Mouse (Mus musculus): ENCODE results near the gene Lor.

Gene Lor

GRCm38 (mm10) chr3:92083042-92083441, at the start of gene Lor:
Lor (minus strand) TSS chr3:92083142.
- in situ Hi-C loops (cut with MboI; ENCODE audit: unreplicated experiment in 2 of 2): no loop called here

GRCm38 (mm10) chr3:92123847-92124246, 40.9 kb upstream of the Lor start, which contains the start of gene Prr9:
Prr9 (minus strand) TSS chr3:92123947.
- in situ Hi-C loops (cut with MboI; ENCODE audit: unreplicated experiment in 2 of 2): no loop called here

GRCm38 (mm10) chr3:92120902-92121301, 38.0 kb upstream of the Lor start:
- in situ Hi-C loops (cut with MboI; ENCODE audit: unreplicated experiment in 2 of 2): no loop called here

- in situ Hi-C loops (cut with MboI; ENCODE audit: unreplicated experiment in 2 of 2): no loop called here
These were observed 35.0 kb upstream of the Lor start for GRCm38 (mm10) chr3:92117930-92118329.

- in situ Hi-C loops (cut with MboI; ENCODE audit: unreplicated experiment in 2 of 2): no loop called here
These were observed 28.6 kb upstream of the Lor start for GRCm38 (mm10) chr3:92111526-92111925.

GRCm38 (mm10) chr3:92110790-92111189, 27.8 kb upstream of the Lor start:
- in situ Hi-C loops (cut with MboI; ENCODE audit: unreplicated experiment in 2 of 2): no loop called here

- in situ Hi-C loops (cut with MboI; ENCODE audit: unreplicated experiment in 2 of 2): no loop called here
These were observed 23.6 kb upstream of the Lor start for GRCm38 (mm10) chr3:92106582-92106981.

GRCm38 (mm10) chr3:92081285-92081931, 1.5 kb downstream of the Lor start:
- in situ Hi-C loops (cut with MboI; ENCODE audit: unreplicated experiment in 2 of 2): no loop called here

GRCm38 (mm10) chr3:92080462-92081284, 2.3 kb downstream of the Lor start:
- in situ Hi-C loops (cut with MboI; ENCODE audit: unreplicated experiment in 2 of 2): no loop called here

- in situ Hi-C loops (cut with MboI; ENCODE audit: unreplicated experiment in 2 of 2): no loop called here
These were observed 32.4 kb downstream of the Lor start for GRCm38 (mm10) chr3:92050382-92051054.

- in situ Hi-C loops (cut with MboI; ENCODE audit: unreplicated experiment in 2 of 2): no loop called here
These were observed 49.0 kb downstream of the Lor start for GRCm38 (mm10) chr3:92033892-92034291.

- in situ Hi-C loops (cut with MboI; ENCODE audit: unreplicated experiment in 2 of 2): no loop called here
These were observed 49.7 kb downstream of the Lor start for GRCm38 (mm10) chr3:92033203-92033602.
